17 mouse cellular contexts compared by ENCODE assay signal in genomic region chr9:11559384-11559783, GRCm38 (mm10).
"Had no signal": no experiment of that assay in that cellular context is flagged by ENCODE, and none has a peak within 500 bp of the region (broad histone marks: within the 10 kb centered on the region; RNA-seq: fewer than 3 reads in every experiment).

No protein-coding gene starts in this region.

- H3K4me1 ChIP-seq: limb, embryonic 15.5 days; liver, embryonic 12.5 days; midbrain, embryonic 10.5 days; neural tube, embryonic 12.5 days; stomach, embryonic 15.5 days had no signal

- H3K27me3 ChIP-seq: limb, embryonic 15.5 days; liver, embryonic 12.5 days; neural tube, embryonic 12.5 days; stomach, embryonic 15.5 days had no signal

- H3K4me2 ChIP-seq: limb, embryonic 15.5 days; liver, embryonic 12.5 days; lung, embryonic 14.5 days; neural tube, embryonic 12.5 days; stomach, embryonic 15.5 days had no signal

- DNase-seq: kidney, adult 8-10 months; kidney, postnatal 36 days; layer of hippocampus, adult 9-11 months; layer of hippocampus, postnatal 36 days; lung, embryonic 14.5 days; lung, postnatal 10 days; lung, postnatal 4 days; midbrain, embryonic 14.5 days; spleen, adult 18-20 months; thymus, adult 2 months; thymus, postnatal 4 days had no signal

- H3K27ac ChIP-seq: limb, embryonic 15.5 days; liver, embryonic 12.5 days; midbrain, embryonic 10.5 days; neural tube, embryonic 12.5 days; stomach, embryonic 15.5 days had no signal

- ATAC-seq: liver, embryonic 12.5 days had no signal

- H3K4me3 ChIP-seq: limb, embryonic 15.5 days; liver, embryonic 12.5 days; midbrain, embryonic 10.5 days; myocyte; neural tube, embryonic 12.5 days; stomach, embryonic 15.5 days had no signal

- H3K9ac ChIP-seq: limb, embryonic 15.5 days; liver, embryonic 12.5 days; lung, embryonic 14.5 days; neural tube, embryonic 12.5 days; stomach, embryonic 15.5 days had no signal

- H3K36me3 ChIP-seq: limb, embryonic 15.5 days; liver, embryonic 12.5 days; midbrain, embryonic 10.5 days; neural tube, embryonic 12.5 days; stomach, embryonic 15.5 days had no signal

- H3K9me3 ChIP-seq: limb, embryonic 15.5 days; liver, embryonic 12.5 days; midbrain, embryonic 10.5 days; neural tube, embryonic 12.5 days; stomach, embryonic 15.5 days had no signal
